Mouse (Mus musculus) liver, embryonic 11.5 days (tissue): ENCODE data around the gene Bcl2l2. TPM values are rescaled to one million over a fixed set of nuclear protein-coding genes. Genes with fewer than 3 reads are reported as not detected.

Experiments
- ATAC-seq: fragments of 200-750 bp; cut with Nextera tagmentation; replicated peaks from 2 replicates; pipeline ENCODE4 v1.8.0; 2017; ENCODE audit warnings: moderate number of reproducible peaks, mild to moderate bottlenecking, moderate TSS enrichment, moderate library complexity; ENCODE audit not compliant: low FRiP score
- DNase-seq: peaks from one replicate; pipeline ENCODE4 v3.0.0-alpha.2; 2017; ENCODE audit warnings: low spot score
- H3K27ac ChIP-seq: fragments of 300-500 bp; sonication (generic); 2 replicates; pipeline ENCODE4 v1.5.1; 2014; ENCODE audit warnings: mild to moderate bottlenecking, low read depth, low read length, control low read depth
- H3K27me3 ChIP-seq: fragments of 300-500 bp; sonication (generic); replicated peaks from 2 replicates; pipeline ENCODE4 v1.6.1; 2014; ENCODE audit warnings: low read length, mixed read lengths; ENCODE audit not compliant: control insufficient read depth, insufficient read depth
- H3K36me3 ChIP-seq: fragments of 300-500 bp; sonication (generic); 2 replicates; pipeline ENCODE4 v1.6.1; 2014; ENCODE audit warnings: mild to moderate bottlenecking, low read length, moderate library complexity, mixed read lengths; ENCODE audit not compliant: control insufficient read depth, insufficient read depth
- H3K4me1 ChIP-seq: fragments of 300-500 bp; sonication (generic); replicated peaks from 2 replicates; pipeline ENCODE4 v1.6.1; 2014; ENCODE audit warnings: low read length, mixed read lengths; ENCODE audit not compliant: control insufficient read depth, insufficient read depth
- H3K4me2 ChIP-seq: fragments of 300-500 bp; sonication (generic); 2 replicates; pipeline ENCODE4 v1.6.1; 2014; ENCODE audit warnings: mild to moderate bottlenecking, control low read depth, moderate library complexity
- H3K4me3 ChIP-seq: fragments of 300-500 bp; sonication (generic); 2 replicates; pipeline ENCODE4 v1.5.1; 2014; ENCODE audit warnings: low read depth, low read length, control low read depth
- H3K9ac ChIP-seq: fragments of 300-500 bp; sonication (generic); 2 replicates; pipeline ENCODE4 v1.6.1; 2014; ENCODE audit warnings: low read depth, low read length, control low read depth
- H3K9me3 ChIP-seq: fragments of 300-500 bp; sonication (generic); 2 replicates; pipeline ENCODE4 v1.6.1; 2016; ENCODE audit warnings: low read length, inconsistent platforms, mixed read lengths; ENCODE audit not compliant: control insufficient read depth
- WGBS: fragments of 180-500 bp; shearing (Covaris S2); extraction: QIAGEN DNeasy Blood & Tissue Kit; methylation state at CpG from one replicate; pipeline ENCODE4 v1.1.7; 2014; 5-methylcytosine and 5-hydroxymethylcytosine counted together
- polyA plus RNA-seq: library from polyadenylated mRNA; unstranded; fragments of >200 nt; fragmentation: Nextera tagmentation; extraction: Ambion mirVana; gene quantifications from 2 replicates; pipeline ENCODE4 v1.2.1, GENCODE M21; 2014

Gene Bcl2l2
- polyA plus RNA-seq, 1 experiment from 2014 or later = 2.1 TPM

DNA sequence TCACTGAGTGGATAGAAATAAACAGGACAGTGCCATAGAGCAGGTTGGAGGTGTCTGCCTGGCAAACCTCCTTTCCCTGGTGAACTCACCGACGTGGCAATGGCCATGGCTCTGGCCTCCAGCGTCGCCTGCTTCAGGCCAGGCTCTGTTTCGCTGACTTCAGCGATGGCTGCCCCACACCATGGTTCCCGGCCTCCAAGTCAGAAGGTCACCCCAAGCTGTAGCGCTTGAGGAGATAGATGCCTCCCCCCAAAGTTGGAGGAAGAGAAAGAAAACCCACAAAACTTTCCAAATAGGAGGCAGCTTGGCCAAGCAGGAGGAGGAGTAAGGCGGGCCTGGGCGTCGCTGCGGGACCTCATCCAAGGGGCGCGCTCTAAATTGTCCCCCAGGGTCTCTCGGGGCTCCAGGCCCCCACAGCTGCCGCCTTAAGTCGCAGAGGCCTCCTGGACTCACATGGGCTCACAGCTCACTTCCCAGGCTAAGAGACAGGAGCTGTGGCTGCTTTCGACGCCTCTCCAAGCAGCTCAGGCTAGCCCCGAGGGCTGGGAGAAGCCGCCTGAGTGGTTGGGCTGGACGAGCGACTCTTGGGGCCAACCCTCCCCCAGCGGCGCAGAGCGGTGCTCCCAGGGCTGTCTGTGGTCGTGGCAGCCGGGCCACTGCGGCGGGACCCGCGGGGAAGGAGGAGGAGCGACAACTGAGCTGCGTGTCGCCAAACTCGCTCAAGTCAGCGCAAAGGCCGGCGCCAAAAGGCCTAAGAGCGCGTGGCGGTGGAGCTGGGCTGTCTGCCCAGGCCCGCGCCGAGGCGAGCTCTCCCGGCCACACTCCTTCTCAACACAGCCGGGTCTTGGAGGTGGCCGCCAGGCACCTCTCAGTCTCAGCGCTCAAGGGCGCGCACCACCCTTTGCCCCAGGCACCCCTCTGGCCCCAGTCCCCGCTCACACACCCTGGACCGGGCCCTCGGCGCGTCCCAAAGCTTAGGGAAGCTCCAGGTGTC is 42.5 kb downstream of the Bcl2l2 start, which contains the start of gene Efs:
Gene Efs, minus strand, starts transcription at position 778 of the 994 bp plus-strand sequence.
- Histone ChIP-seq H3K36me3 (no peaks in the 10 kb centered on the region), H3K4me3 (peak within 1 kb of the TSS; percentile 51), H3K9me3 (peaks cover 4% of the 10 kb centered on the region; the same call in 1 of the 2 replicates), H3K27me3 (peaks cover 46% of the 10 kb centered on the region), H3K4me2 (peak within 1 kb of the TSS; percentile 81), H3K4me1 (peaks cover 3% of the 10 kb centered on the region; the same call in 1 of the 2 replicates), H3K9ac (peak within 1 kb of the TSS; percentile 65), H3K27ac (peak within 1 kb of the TSS; percentile 73)
- peak; percentile 54 for DNase-seq
- 5% methylated on average over 56 of the region's 57 CpGs for WGBS
- peak; percentile 35 for ATAC-seq

DNA sequence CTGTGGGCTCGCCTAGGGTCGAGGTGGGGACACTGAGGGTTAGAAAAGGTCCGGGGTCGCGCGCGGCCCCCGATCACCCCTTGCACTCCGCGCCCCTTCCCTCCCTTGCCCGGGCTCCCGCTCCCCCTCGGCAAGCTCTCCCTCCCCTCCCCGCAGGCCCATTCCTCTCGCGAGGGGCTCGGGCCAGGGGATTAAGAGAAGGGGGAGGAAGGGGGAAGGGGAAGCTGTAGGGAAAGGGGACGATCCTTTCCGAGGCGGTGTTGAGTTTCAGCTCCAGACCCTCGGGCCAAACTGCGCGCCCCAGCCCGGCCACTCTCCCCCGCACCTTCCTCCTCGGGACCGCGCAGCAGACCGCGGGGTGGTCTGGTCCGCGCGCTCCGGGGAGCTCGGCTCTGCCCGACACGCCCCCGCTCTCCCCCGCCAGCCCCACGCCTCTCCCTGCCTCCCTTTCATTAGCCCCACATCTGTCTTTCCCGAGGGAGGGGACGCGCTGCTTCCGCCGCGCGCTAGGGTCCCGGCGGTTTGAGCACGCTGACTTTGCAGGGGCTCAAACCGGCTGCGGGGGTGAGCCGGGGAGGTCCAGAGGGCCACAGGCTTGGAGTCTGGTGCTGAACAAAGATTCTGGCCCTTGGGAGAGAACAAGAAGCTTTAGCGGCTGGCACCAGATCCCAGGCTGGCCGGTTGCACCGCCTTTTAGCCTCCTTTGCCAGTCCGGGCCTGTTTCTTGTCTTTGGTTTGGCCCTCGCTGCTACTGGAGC is 43.4 kb downstream of the Bcl2l2 start:
- H3K4me1 ChIP-seq = peaks cover 3% of the 10 kb centered on the region; the same call in 1 of the 2 replicates
- peak; percentile 73 for DNase-seq
- H3K27me3 ChIP-seq = peaks cover 46% of the 10 kb centered on the region

DNA sequence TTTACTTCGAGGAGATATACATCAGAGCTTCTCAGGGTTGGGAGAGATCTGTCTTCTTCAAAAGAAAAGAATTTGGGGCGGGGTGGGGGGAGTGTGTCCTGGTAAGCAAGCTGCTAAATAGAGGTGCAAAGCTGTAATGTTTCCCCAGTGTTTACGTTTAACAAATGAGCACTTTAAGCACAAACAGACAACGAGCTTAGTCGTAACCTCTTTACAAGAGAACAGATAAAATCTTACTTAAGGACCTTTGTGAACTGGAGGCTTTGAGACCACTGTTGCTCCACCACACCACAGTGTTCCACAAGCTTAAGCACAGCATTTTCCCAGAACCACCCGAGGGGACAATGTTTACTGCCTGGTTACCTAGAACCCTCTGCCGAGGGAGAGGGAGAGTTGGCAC is 44.1 kb downstream of the Bcl2l2 start:
- peaks cover 3% of the 10 kb centered on the region; the same call in 1 of the 2 replicates for H3K4me1 ChIP-seq
- ATAC-seq (no peak), DNase-seq (no peak)
- no peaks in the 10 kb centered on the region for H3K9me3 ChIP-seq
- H3K9ac ChIP-seq = no peak overlapping the region; the same call in 1 of the 2 replicates
- H3K4me3 ChIP-seq = no peak overlapping the region
- no peak overlapping the region for H3K27ac ChIP-seq
- H3K27me3 ChIP-seq = peaks cover 46% of the 10 kb centered on the region
- 24% methylated on average over 7 of the region's 7 CpGs for WGBS
- H3K36me3 ChIP-seq = no peaks in the 10 kb centered on the region
- peak overlapping the region; percentile 81 for H3K4me2 ChIP-seq

More for the DNA sequence above, 43.4 kb downstream of the Bcl2l2 start:
- peak overlapping the region; percentile 51 for H3K4me3 ChIP-seq
- no peaks in the 10 kb centered on the region for H3K9me3 ChIP-seq
- H3K36me3 ChIP-seq = no peaks in the 10 kb centered on the region
- peak overlapping the region; percentile 81 for H3K4me2 ChIP-seq
- H3K27ac ChIP-seq = peak overlapping the region; percentile 73
- ATAC-seq = peak; percentile 37
- WGBS = under 1% methylated on average over 44 of the region's 58 CpGs
- peak overlapping the region; percentile 65 for H3K9ac ChIP-seq

- ATAC-seq = no peak
- WGBS = 62% methylated on average over 5 of the region's 5 CpGs
- H3K36me3 ChIP-seq = no peaks in the 10 kb centered on the region
- H3K27me3 ChIP-seq = peaks cover 44% of the 10 kb centered on the region
- no peak overlapping the region for H3K4me2 ChIP-seq
- H3K4me3 ChIP-seq = no peak overlapping the region
- no peak overlapping the region for H3K9ac ChIP-seq
- peaks cover 3% of the 10 kb centered on the region; the same call in 1 of the 2 replicates for H3K4me1 ChIP-seq
- H3K9me3 ChIP-seq = no peaks in the 10 kb centered on the region
- DNase-seq = no peak
- H3K27ac ChIP-seq = no peak overlapping the region
Observed at GRCm38 (mm10) chr14:54929801-54930200, 46.6 kb downstream of the Bcl2l2 start.

GRCm38 (mm10) chr14:54930431-54930830 is 47.3 kb downstream of the Bcl2l2 start:
- H3K4me3 ChIP-seq = no peak overlapping the region
- no peak for DNase-seq
- no peak overlapping the region for H3K9ac ChIP-seq
- H3K36me3 ChIP-seq = no peaks in the 10 kb centered on the region
- H3K4me1 ChIP-seq = 0 out of 2 replicates have a peak, but pooled peaks cover 3% of the 10 kb centered on the region
- no peak overlapping the region for H3K4me2 ChIP-seq
- ATAC-seq = no peak
- 40% methylated on average over 2 of the region's 2 CpGs for WGBS
- H3K27ac ChIP-seq = no peak overlapping the region
- peaks cover 38% of the 10 kb centered on the region for H3K27me3 ChIP-seq
- no peaks in the 10 kb centered on the region for H3K9me3 ChIP-seq

DNA sequence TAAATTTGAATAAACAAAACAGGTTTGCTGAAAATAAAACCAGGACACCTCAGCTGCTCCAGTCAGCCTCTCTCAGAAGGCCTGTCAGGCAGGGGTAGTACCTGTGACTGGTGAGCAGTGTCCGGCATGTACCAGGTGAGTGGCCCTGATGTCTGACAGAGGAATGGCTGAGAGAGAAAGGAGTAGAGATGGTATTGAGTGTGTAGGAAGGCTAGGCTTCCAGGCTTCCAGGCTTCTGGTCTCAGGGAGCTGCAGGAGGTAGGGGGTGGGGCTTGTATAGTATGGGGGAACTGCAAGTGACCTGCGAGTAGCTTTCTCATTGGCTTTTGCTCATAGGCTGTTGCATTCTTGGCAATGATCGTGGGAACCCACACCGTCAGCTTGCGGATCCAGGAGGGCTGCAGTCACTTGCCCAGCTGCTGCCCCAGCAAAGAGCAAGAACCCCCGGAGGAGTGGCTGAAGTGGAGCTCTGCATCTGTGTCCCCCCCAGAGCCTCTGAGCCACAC is 49.5 kb downstream of the Bcl2l2 start, which contains the start of gene Il25:
Gene Il25, plus strand, starts transcription at position 51 of the 506 bp plus-strand sequence.
- Histone ChIP-seq H3K9ac (no peak within 1 kb of the TSS), H3K4me3 (no peak within 1 kb of the TSS), H3K9me3 (no peaks in the 10 kb centered on the region), H3K4me2 (no peak within 1 kb of the TSS), H3K27me3 (peaks cover 18% of the 10 kb centered on the region), H3K27ac (no peak within 1 kb of the TSS), H3K36me3 (no peaks in the 10 kb centered on the region), H3K4me1 (no peaks in the 10 kb centered on the region)
- ATAC-seq (no peak), DNase-seq (no peak)
- WGBS = 44% methylated on average over 6 of the region's 6 CpGs

DNA sequence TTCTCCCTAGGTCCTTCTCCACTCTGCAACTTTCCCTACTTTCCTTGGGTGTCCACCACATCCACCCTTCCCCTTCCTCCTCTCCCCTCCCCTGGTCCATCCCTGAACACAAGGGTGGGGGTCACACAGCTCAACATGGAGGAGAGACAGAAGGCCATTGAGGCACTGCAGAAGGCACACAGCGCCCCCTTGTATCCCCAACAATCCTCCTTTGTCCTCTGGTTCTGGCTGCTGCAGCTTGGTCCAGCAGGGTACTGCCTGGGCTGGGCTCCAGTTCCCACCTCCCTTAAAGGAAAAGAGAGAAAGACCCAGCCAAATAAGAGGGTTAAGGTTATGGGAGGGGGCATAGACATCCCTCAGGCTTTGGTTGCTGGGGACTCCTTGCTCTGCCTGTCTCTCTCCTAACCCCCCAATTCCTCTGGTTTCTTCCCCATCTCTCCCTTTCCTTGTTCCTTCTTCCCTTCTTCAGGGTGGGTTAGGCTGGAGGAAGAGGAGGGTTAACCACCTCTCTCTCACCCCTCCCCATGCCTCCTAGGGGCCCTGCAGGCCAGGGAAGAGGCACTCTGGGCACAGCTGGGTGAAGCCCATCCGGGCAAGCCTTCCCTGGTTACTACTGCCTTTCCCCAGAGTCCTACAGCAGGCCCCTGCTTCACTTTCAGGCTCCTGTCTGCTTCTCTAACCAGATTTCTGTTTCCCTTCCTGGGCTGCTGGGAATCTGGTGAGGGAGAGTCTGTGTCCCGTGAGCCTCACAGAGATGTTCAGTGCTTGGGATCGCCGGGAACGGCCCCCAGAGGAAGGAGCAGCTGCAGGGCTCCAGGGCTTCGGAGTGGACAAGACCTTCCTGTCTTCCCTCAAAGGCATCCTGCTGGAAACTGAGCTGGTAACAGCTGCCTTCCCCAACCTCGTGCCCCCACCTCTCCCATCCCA is 53.0 kb downstream of the Bcl2l2 start, which contains the start of gene Cmtm5:
Gene Cmtm5, plus strand, starts transcription at position 358 of the 927 bp plus-strand sequence.
- no peak within 1 kb of the TSS for H3K4me2 ChIP-seq
- H3K4me1 ChIP-seq = no peaks in the 10 kb centered on the region
- H3K9me3 ChIP-seq = no peaks in the 10 kb centered on the region
- no peaks in the 10 kb centered on the region for H3K36me3 ChIP-seq
- ATAC-seq (no peak), DNase-seq (no peak)
- no peak within 1 kb of the TSS for H3K4me3 ChIP-seq
- H3K27me3 ChIP-seq = peaks cover 3% of the 10 kb centered on the region
- WGBS = 37% methylated on average over 8 of the region's 8 CpGs
- no peak within 1 kb of the TSS for H3K9ac ChIP-seq
- no peak within 1 kb of the TSS for H3K27ac ChIP-seq
